ENCODE assay signal across 26 mouse cellular contexts in genomic region chr5:74733885-74734558, GRCm38 (mm10). TPM values are rescaled to one million over a fixed set of nuclear protein-coding genes. Genes with fewer than 3 reads are reported as not detected.
A peak's percentile ranks its signal among the peaks of the same experiment; 100 is the strongest.
DNase-seq lines count a peak whose midpoint lies in the region; ATAC-seq and TF ChIP-seq lines count a peak whose summit lies in the region.
"Had no signal": no experiment of that assay in that cellular context is flagged by ENCODE, and none has a peak within 500 bp of the region (broad histone marks: within the 10 kb centered on the region; RNA-seq: fewer than 3 reads in every experiment).

No protein-coding gene starts in this region.

- 0 out of 2 replicates have a peak, but pooled peaks cover 2% of the 10 kb centered on the region for H3K27me3 ChIP-seq in kidney, embryonic 14.5 days (ENCODE audit: control insufficient read depth, insufficient read depth, low read length)
- no peaks in the 10 kb centered on the region for H3K27me3 ChIP-seq in embryonic facial prominence, embryonic 15.5 days
- H3K27me3 ChIP-seq in limb, embryonic 14.5 days (ENCODE audit: control insufficient read depth, insufficient read depth, low read length) = no peaks in the 10 kb centered on the region
- H3K27me3 ChIP-seq: intestine, embryonic 15.5 days; limb, embryonic 15.5 days; midbrain, embryonic 15.5 days; neural tube, embryonic 12.5 days; Patski had no signal

- no peak overlapping the region for H3K4me3 ChIP-seq in kidney, embryonic 14.5 days (ENCODE audit: low read length)
- no peak overlapping the region for H3K4me3 ChIP-seq in embryonic facial prominence, embryonic 15.5 days (replicated peaks)
- H3K4me3 ChIP-seq in limb, embryonic 14.5 days (replicated peaks; ENCODE audit: low read length) = no peak overlapping the region
- H3K4me3 ChIP-seq: gastrocnemius, adult 2 months; heart, embryonic 12.5 days; hindbrain, embryonic 10.5 days; intestine, embryonic 15.5 days; limb, embryonic 15.5 days; midbrain, embryonic 15.5 days; neural tube, embryonic 12.5 days had no signal

- peak overlapping the region; percentile 15; the same call in 1 of the 2 replicates for H3K4me2 ChIP-seq in kidney, embryonic 14.5 days (replicated peaks; ENCODE audit: low read depth, low read length)
- H3K4me2 ChIP-seq in embryonic facial prominence, embryonic 15.5 days (replicated peaks) = no peak overlapping the region
- H3K4me2 ChIP-seq in limb, embryonic 14.5 days (replicated peaks; ENCODE audit: low read depth, low read length, severe bottlenecking) = no peak overlapping the region
- H3K4me2 ChIP-seq: heart, embryonic 12.5 days; intestine, embryonic 15.5 days; limb, embryonic 15.5 days; midbrain, embryonic 15.5 days; neural tube, embryonic 12.5 days had no signal

- peak; percentile 36; the same call in 1 of the 2 replicates for ATAC-seq in kidney, embryonic 14.5 days (ENCODE audit: low FRiP score, low TSS enrichment)
- peak; percentile 65; the same call in 1 of the 2 replicates for ATAC-seq in embryonic facial prominence, embryonic 15.5 days (ENCODE audit: insufficient number of reproducible peaks, low FRiP score, low TSS enrichment, low read depth)
- ATAC-seq in limb, embryonic 14.5 days (ENCODE audit: low FRiP score, low read depth) = peak; percentile 65
- ATAC-seq: forebrain, postnatal 0 days; hindbrain, embryonic 16.5 days; intestine, embryonic 15.5 days; midbrain, embryonic 15.5 days; Patski had no signal

- H3K27ac ChIP-seq in kidney, embryonic 14.5 days (ENCODE audit: low read depth, low read length) = no peak overlapping the region
- no peak overlapping the region for H3K27ac ChIP-seq in embryonic facial prominence, embryonic 15.5 days (replicated peaks)
- no peak overlapping the region for H3K27ac ChIP-seq in limb, embryonic 14.5 days (replicated peaks; ENCODE audit: low read depth, low read length)
- H3K27ac ChIP-seq: gastrocnemius, adult 2 months; hindbrain, embryonic 10.5 days; intestine, embryonic 15.5 days; kidney, postnatal 0 days; limb, embryonic 15.5 days; liver, embryonic 14.5 days; macrophage; midbrain, embryonic 15.5 days; neural tube, embryonic 12.5 days had no signal

- no peaks in the 10 kb centered on the region for H3K36me3 ChIP-seq in kidney, embryonic 14.5 days (ENCODE audit: control insufficient read depth, insufficient read depth, low read length)
- no peaks in the 10 kb centered on the region for H3K36me3 ChIP-seq in embryonic facial prominence, embryonic 15.5 days
- H3K36me3 ChIP-seq in limb, embryonic 14.5 days (ENCODE audit: control insufficient read depth, insufficient read depth, low read length) = no peaks in the 10 kb centered on the region
- H3K36me3 ChIP-seq: heart, embryonic 12.5 days; hindbrain, embryonic 10.5 days; intestine, embryonic 15.5 days; limb, embryonic 15.5 days; midbrain, embryonic 15.5 days; neural tube, embryonic 12.5 days had no signal

- 18% methylated on average over 6 of the region's 7 CpGs for WGBS in kidney, embryonic 14.5 days
- 33% methylated on average over 7 of the region's 7 CpGs for WGBS in embryonic facial prominence, embryonic 15.5 days
- 21% methylated on average over 7 of the region's 7 CpGs for WGBS in limb, embryonic 14.5 days

- no peak for TF ChIP-seq POLR2A in limb, embryonic 14.5 days (IDR thresholded peaks at IDR 0.05; ENCODE audit: borderline replicate concordance, extremely low read depth, insufficient read depth, insufficient read length)

- no peak for DNase-seq in kidney, postnatal 25 days
- DNase-seq in ZHBTc4 (ENCODE audit: low read depth, low spot score) = peak; percentile 21
- no peak for DNase-seq in limb, embryonic 14.5 days (ENCODE audit: low spot score)
- no peak for DNase-seq in spleen, postnatal 14 days (ENCODE audit: low spot score in 2 of 2)
- DNase-seq in frontal cortex, postnatal 10 days (ENCODE audit: low spot score in 2 of 2) = no peak
- no peak for DNase-seq in thymus, postnatal 10 days (ENCODE audit: low spot score in 2 of 2)
- DNase-seq: adrenal gland, adult 2 months; cerebellum, adult 11 months; cerebellum, postnatal 14 days; forebrain, postnatal 0 days; gastrocnemius, adult 2 months; heart, postnatal 10 days; retina, postnatal 1 day had no signal

- peaks cover 7% of the 10 kb centered on the region; the same call in 1 of the 2 replicates for H3K4me1 ChIP-seq in kidney, embryonic 14.5 days (ENCODE audit: control insufficient read depth, insufficient read depth, low read length)
- H3K4me1 ChIP-seq in embryonic facial prominence, embryonic 15.5 days = peaks cover 15% of the 10 kb centered on the region
- H3K4me1 ChIP-seq in limb, embryonic 14.5 days (ENCODE audit: control insufficient read depth, insufficient read depth, low read length) = peaks cover 7% of the 10 kb centered on the region
- H3K4me1 ChIP-seq: midbrain, embryonic 15.5 days; neural tube, embryonic 12.5 days had no signal

- no peak overlapping the region for H3K9ac ChIP-seq in kidney, embryonic 14.5 days (ENCODE audit: low read depth, low read length)
- no peak overlapping the region for H3K9ac ChIP-seq in embryonic facial prominence, embryonic 15.5 days
- H3K9ac ChIP-seq in limb, embryonic 14.5 days (ENCODE audit: low read depth, low read length, severe bottlenecking) = no peak overlapping the region
- H3K9ac ChIP-seq: forebrain, postnatal 0 days; heart, embryonic 12.5 days; intestine, embryonic 15.5 days; limb, embryonic 15.5 days; liver, embryonic 14.5 days; midbrain, embryonic 15.5 days; neural tube, embryonic 12.5 days had no signal

- no peaks in the 10 kb centered on the region for H3K9me3 ChIP-seq in kidney, embryonic 14.5 days (ENCODE audit: control insufficient read depth, low read length)
- no peaks in the 10 kb centered on the region for H3K9me3 ChIP-seq in embryonic facial prominence, embryonic 15.5 days (replicated peaks)
- H3K9me3 ChIP-seq in limb, embryonic 14.5 days (ENCODE audit: control insufficient read depth, low read length) = no peaks in the 10 kb centered on the region
- H3K9me3 ChIP-seq: heart, embryonic 12.5 days; hindbrain, embryonic 10.5 days; intestine, embryonic 15.5 days; limb, embryonic 15.5 days; midbrain, embryonic 15.5 days; neural tube, embryonic 12.5 days had no signal

RNA-seq across cellular contexts. Expression of gene Lnx1, which starts 31.3 kb away (rescaled TPM):
- 1.9 and 2.3 TPM in 2 replicates for polyA plus RNA-seq in kidney, embryonic 14.5 days (2014; fragmentation: Nextera tagmentation; extraction: Ambion mirVana)
- 3.6 and 4.4 TPM in 2 replicates for polyA plus RNA-seq in embryonic facial prominence, embryonic 15.5 days (2015; fragmentation: Nextera tagmentation; extraction: Ambion mirVana)
- 1.0 and 1.1 TPM in 2 replicates for polyA plus RNA-seq in limb, embryonic 14.5 days (2012; rRNA removed)
- 0.92 and 1.2 TPM in 2 replicates for polyA plus RNA-seq in limb, embryonic 14.5 days (2014; fragmentation: Nextera tagmentation; extraction: Ambion mirVana)
- polyA plus RNA-seq: macrophage had no signal
